Mouse (Mus musculus): ENCODE results near the gene Ttll7.

GRCm38 (mm10) chr3:146939391-146940250 is 87.5 kb downstream of the Ttll7 start:
- TF ChIP-seq CTCF (conservative IDR thresholded peaks at IDR 0.05; ENCODE audit: low read length) (no peak; the same call in 1 of the 2 replicates), NANOG (IDR thresholded peaks at IDR 0.05; ENCODE audit: borderline replicate concordance, low read length) (no peak)
